Mouse (Mus musculus) limb, embryonic 11.5 days (tissue): ENCODE measurements around the gene Tab1. TPM values are rescaled to one million over a fixed set of nuclear protein-coding genes. Genes with fewer than 3 reads are reported as not detected.
"Not testable (repeated sequence)": the region's sequence is repeated elsewhere in the genome, so short reads cannot be mapped to it uniquely, and the experiment has no call there.

ENCODE experiments used
- ATAC-seq: fragments of 200-750 bp; cut with Nextera tagmentation; 2 replicates; pipeline ENCODE4 v1.8.0; 2017; ENCODE audit warnings: low read depth; ENCODE audit not compliant: insufficient number of reproducible peaks, low FRiP score, low TSS enrichment
- DNase-seq: peaks from one replicate; pipeline ENCODE4 v3.0.0-alpha.2; 2015; ENCODE audit warnings: low spot score
- H3K27ac ChIP-seq: fragments of 300-500 bp; sonication (generic); replicated peaks from 2 replicates; pipeline ENCODE4 v1.5.1; 2014; ENCODE audit warnings: low read depth, mild to moderate bottlenecking, low read length
- H3K27me3 ChIP-seq: fragments of 300-500 bp; sonication (generic); 2 replicates; pipeline ENCODE4 v1.6.1; 2014; ENCODE audit warnings: mild to moderate bottlenecking, low read length, mixed read lengths; ENCODE audit not compliant: control insufficient read depth, insufficient read depth
- H3K36me3 ChIP-seq: fragments of 300-500 bp; sonication (generic); 2 replicates; pipeline ENCODE4 v1.6.1; 2014; ENCODE audit warnings: mild to moderate bottlenecking, low read length, moderate library complexity, mixed read lengths; ENCODE audit not compliant: control insufficient read depth, insufficient read depth
- H3K4me1 ChIP-seq: fragments of 300-500 bp; sonication (generic); 2 replicates; pipeline ENCODE4 v1.6.1; 2014; ENCODE audit warnings: low read length, mixed read lengths; ENCODE audit not compliant: control insufficient read depth, insufficient read depth
- H3K4me2 ChIP-seq: fragments of 300-500 bp; sonication (generic); 2 replicates; pipeline ENCODE4 v1.6.1; 2014; ENCODE audit warnings: low read depth, mild to moderate bottlenecking, moderate library complexity; ENCODE audit not compliant: severe bottlenecking
- H3K4me3 ChIP-seq: fragments of 300-500 bp; sonication (generic); 2 replicates; pipeline ENCODE4 v1.5.1; 2014; ENCODE audit warnings: low read depth, low read length
- H3K9ac ChIP-seq: fragments of 300-500 bp; sonication (generic); 2 replicates; pipeline ENCODE4 v1.6.1; 2014; ENCODE audit warnings: mild to moderate bottlenecking, low read length
- H3K9me3 ChIP-seq: fragments of 300-500 bp; sonication (generic); 2 replicates; pipeline ENCODE4 v1.6.1; 2016; ENCODE audit warnings: low read length; ENCODE audit not compliant: control insufficient read depth
- WGBS: fragments of 180-500 bp; shearing (Covaris S2); extraction: QIAGEN DNeasy Blood & Tissue Kit; methylation state at CpG from one replicate; pipeline ENCODE4 v1.1.7; 2014; 5-methylcytosine and 5-hydroxymethylcytosine counted together
- polyA plus RNA-seq: library from polyadenylated mRNA; unstranded; fragments of >200 nt; fragmentation: Nextera tagmentation; extraction: Ambion mirVana; gene quantifications from 2 replicates; pipeline ENCODE4 v1.2.1, GENCODE M21; 2014

The Tab1 gene
- polyA plus RNA-seq, 1 experiment from 2014 or later, result 35.5 TPM

DNA sequence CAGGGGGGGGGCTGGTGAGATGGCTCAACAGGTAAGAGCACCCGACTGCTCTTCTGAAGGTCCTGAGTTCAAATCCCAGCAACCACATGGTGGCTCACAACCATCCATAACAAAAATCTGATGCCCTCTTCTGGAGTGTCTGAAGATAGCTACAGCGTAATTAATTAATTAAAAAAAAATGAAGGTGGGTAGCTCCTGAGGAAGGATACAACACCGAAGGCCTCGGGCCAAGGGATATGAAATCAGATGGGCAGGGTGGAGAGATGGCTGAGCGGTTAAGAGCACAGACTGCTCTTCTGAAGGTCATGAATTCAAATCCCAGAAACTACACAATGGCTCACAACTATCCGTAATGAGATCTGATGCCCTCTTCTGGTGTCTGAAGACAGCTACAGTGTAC is 10.5 kb upstream of the Tab1 start:
- not testable (repeated sequence) for H3K27ac ChIP-seq, ATAC-seq, H3K4me2 ChIP-seq, H3K4me1 ChIP-seq, H3K27me3 ChIP-seq, H3K9ac ChIP-seq, DNase-seq, H3K4me3 ChIP-seq, H3K36me3 ChIP-seq, H3K9me3 ChIP-seq
- WGBS, result 92% methylated on average over 6 of the region's 6 CpGs

DNA sequence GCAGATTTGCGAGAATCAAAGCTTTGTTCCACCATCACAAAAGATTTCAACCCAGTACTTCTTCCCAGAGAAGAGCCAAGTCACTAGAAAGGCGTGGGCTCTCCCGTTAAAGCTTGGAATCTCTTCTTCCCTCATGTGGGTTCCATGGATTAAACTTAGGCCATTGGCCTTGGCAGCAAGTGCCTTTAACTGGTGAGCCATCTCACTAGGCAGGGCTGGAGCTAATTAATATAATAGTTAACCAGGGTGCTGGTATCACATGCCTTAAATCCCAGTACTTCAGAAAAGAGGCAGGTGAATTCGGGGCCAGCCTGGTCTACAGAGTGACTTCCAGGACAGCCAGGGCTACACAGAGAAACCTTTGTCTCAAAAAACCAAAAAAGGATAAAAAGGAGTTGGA is 8.3 kb upstream of the Tab1 start:
- DNase-seq, result no peak
- Histone ChIP-seq H3K9ac (no peak overlapping the region), H3K27me3 (no peaks in the 10 kb centered on the region), H3K36me3 (no peaks in the 10 kb centered on the region), H3K4me2 (no peak overlapping the region), H3K27ac (no peak overlapping the region), H3K9me3 (no peaks in the 10 kb centered on the region), H3K4me1 (no peaks in the 10 kb centered on the region), H3K4me3 (no peak overlapping the region)
- 82% methylated on average over 4 of the region's 4 CpGs for WGBS
- no peak for ATAC-seq

DNA sequence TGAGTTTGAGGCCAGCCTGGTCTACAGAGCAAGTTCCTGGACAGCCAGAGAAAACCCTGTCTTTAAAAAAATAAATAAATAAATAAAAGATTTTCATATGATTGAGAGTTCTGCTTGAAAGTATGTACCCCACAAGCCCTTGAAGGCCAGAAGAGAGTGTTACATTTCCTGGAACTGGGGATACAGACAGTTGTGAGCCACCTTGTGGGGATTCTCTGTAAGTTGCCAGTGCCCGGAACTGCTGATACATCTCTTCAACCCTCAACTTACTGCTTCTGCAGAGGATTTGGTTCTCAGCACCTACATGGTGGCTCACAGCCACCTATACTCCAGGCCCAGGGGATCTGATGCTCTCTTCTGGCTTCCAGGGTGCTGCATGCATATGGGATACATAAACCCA is 5.7 kb upstream of the Tab1 start:
- Histone ChIP-seq H3K27ac (no peak overlapping the region), H3K4me1 (no peaks in the 10 kb centered on the region), H3K27me3 (no peaks in the 10 kb centered on the region), H3K4me2 (no peak overlapping the region), H3K9me3 (no peaks in the 10 kb centered on the region), H3K4me3 (no peak overlapping the region), H3K36me3 (no peaks in the 10 kb centered on the region), H3K9ac (no peak overlapping the region)
- 77% methylated on average over 1 of the region's 1 CpGs for WGBS
- DNase-seq, result no peak
- ATAC-seq, result no peak

DNA sequence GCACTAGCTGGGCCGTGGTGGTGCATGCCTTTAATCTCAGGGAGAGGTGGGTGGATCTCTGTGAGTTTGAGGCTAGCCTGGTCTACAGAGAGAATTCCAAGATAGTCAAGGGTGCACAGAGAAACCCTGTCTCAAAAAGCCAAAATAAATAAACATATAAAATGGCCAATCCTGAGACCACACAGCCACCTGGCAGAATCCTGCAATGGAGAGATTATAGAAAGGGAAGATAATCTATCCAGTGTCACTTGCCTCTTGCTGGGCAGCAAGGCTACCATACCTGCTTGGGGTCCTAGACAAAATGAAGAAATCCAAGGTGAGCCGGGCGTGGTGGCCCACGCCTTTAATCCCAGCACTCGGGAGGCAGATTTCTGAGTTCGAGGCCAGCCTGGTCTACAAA is 2.9 kb upstream of the Tab1 start:
- 83% methylated on average over 6 of the region's 6 CpGs for WGBS
- H3K4me3 ChIP-seq, result no peak overlapping the region

DNA sequence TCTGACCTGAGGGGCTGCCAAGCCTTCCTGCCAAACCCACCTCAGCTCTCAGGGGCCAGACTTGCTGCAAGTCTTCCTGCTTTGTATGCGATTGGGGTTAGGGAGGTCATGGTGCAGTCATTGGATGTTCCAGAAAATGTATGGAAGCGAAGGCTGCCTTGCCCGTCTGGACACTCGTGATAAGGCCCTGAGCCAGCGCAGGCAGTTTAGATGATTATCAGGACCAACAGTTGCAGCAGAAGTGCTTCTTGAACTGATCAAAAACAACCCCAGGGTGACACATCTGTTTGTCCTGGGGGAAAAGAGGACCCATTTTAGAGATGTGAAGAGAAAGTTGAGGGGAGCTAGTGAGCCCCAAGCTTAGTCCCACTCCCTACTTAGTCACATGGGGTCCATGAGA is 2.2 kb upstream of the Tab1 start:
- Histone ChIP-seq H3K27me3 (no peaks in the 10 kb centered on the region), H3K9me3 (no peaks in the 10 kb centered on the region), H3K4me2 (no peak overlapping the region), H3K36me3 (no peaks in the 10 kb centered on the region), H3K4me3 (no peak overlapping the region), H3K27ac (no peak overlapping the region), H3K9ac (no peak overlapping the region), H3K4me1 (peaks cover 6% of the 10 kb centered on the region; the same call in 1 of the 2 replicates)
- 85% methylated on average over 5 of the region's 5 CpGs for WGBS
- ATAC-seq (no peak), DNase-seq (no peak)

More for the DNA sequence above, 2.9 kb upstream of the Tab1 start:
- H3K27me3 ChIP-seq, result no peaks in the 10 kb centered on the region
- DNase-seq, result no peak
- no peak overlapping the region for H3K9ac ChIP-seq
- no peak overlapping the region for H3K27ac ChIP-seq
- H3K36me3 ChIP-seq, result no peaks in the 10 kb centered on the region
- H3K9me3 ChIP-seq, result no peaks in the 10 kb centered on the region
- no peak for ATAC-seq
- no peak overlapping the region for H3K4me2 ChIP-seq
- peaks cover 6% of the 10 kb centered on the region; the same call in 1 of the 2 replicates for H3K4me1 ChIP-seq

DNA sequence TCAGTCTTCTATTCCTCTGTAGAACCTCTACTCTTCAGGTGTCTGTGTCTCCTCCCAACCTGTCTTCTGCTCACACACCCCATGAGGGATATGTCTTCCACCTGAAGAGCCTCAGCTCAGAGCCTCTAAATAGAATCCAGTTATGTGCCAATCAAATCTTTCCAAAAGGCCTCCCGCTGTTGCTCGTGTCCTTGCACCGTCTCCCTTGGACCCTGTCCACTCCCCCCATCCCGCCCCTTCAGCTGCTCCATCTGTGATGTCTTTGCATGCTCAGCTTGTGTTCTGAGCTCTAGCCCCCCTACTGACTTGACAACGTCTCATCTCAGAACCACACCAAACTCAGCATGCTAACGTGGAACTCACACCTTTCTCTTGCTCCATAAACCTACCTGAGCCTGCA is 1.5 kb upstream of the Tab1 start:
- Histone ChIP-seq H3K27me3 (no peaks in the 10 kb centered on the region), H3K4me1 (peaks cover 6% of the 10 kb centered on the region; the same call in 1 of the 2 replicates), H3K4me3 (no peak overlapping the region), H3K4me2 (no peak overlapping the region), H3K9me3 (no peaks in the 10 kb centered on the region), H3K9ac (no peak overlapping the region), H3K36me3 (no peaks in the 10 kb centered on the region), H3K27ac (no peak overlapping the region)
- no peak for DNase-seq
- 90% methylated on average over 6 of the region's 6 CpGs for WGBS
- ATAC-seq, result no peak

DNA sequence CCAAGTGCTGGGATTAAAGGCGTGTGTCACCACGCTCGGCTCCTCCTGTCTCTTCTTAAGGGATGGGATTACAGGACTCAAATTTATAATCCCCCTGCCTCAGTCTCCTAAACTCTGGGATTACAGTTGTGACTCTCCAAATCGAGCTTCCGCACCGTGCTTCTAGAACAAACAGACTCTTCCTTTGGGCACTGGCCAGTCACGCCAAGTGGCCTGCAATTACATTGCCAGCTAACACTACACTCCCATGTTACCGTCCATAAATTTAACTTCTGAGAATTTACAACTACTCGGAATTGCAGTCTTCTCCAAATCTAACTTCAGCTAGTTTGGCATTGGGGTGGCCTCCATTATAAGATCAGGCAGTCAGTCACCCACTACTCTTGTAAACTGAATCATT is 475 bp upstream of the Tab1 start:
- Histone ChIP-seq H3K4me1 (peaks cover 6% of the 10 kb centered on the region; the same call in 1 of the 2 replicates), H3K9ac (peak overlapping the region; percentile 94; the same call in 1 of the 2 replicates), H3K9me3 (no peaks in the 10 kb centered on the region), H3K27ac (no peak overlapping the region), H3K4me2 (peak overlapping the region; percentile 92; the same call in 1 of the 2 replicates), H3K27me3 (no peaks in the 10 kb centered on the region), H3K4me3 (peak overlapping the region; percentile 79), H3K36me3 (no peaks in the 10 kb centered on the region; the same call in 1 of the 2 replicates)
- DNase-seq, result no peak
- no peak for ATAC-seq
- WGBS, result 83% methylated on average over 9 of the region's 9 CpGs

DNA sequence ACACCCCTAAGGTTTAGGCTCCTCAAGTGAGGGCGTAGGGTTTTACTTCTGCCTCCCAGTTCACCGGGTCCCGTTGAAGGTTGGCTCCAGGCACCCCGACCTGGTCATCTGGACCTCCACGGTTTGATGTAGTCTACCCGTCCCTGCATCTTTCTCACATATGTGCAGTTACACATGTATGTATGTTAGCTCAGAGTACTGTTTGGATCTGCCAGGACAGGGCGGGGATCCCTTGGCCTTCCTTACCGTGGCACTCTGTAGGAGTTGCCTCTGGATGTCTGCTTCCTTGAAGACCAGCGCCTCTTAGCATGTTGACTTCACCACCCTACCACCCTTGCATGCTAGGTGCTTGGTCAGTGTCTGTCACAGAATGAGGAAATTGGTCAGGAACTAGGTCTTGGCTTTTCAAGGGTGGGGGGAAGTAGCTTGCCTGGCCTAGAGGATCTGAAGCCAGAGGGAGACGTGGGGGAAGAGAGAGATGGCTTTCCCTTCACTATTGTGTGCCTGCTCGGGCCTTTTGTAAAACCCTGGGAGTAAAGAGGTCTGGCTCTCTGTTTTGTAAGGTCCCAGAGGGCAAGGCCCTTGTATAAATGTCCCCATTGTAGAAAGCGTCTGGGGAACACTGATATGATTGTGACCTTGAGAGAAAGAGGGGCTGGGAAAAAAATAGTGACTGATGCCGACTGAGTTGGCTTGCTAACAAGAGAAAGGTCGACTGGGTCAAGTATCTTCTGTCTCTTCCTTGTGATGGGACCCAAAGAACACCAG is 939 bp downstream of the Tab1 start:
- Histone ChIP-seq H3K27me3 (no peaks in the 10 kb centered on the region), H3K4me2 (peak overlapping the region; percentile 92), H3K4me3 (peak overlapping the region; percentile 79), H3K9me3 (no peaks in the 10 kb centered on the region), H3K36me3 (no peaks in the 10 kb centered on the region; the same call in 1 of the 2 replicates), H3K9ac (peak overlapping the region; percentile 94), H3K4me1 (peaks cover 6% of the 10 kb centered on the region; the same call in 1 of the 2 replicates), H3K27ac (peak overlapping the region; percentile 99)
- 27% methylated on average over 14 of the region's 14 CpGs for WGBS
- ATAC-seq (0 out of 2 replicates have a peak, but pooled peaks have one; percentile 13), DNase-seq (no peak)
